Mouse (Mus musculus) gastrocnemius, postnatal 4 days (tissue): Measurements from ENCODE around the gene Hoxd8. TPM values are rescaled to one million over a fixed set of nuclear protein-coding genes. Genes with fewer than 3 reads are reported as not detected.

ENCODE experiments used
- DNase-seq, 2 experiments: peaks; one replicate each; pipeline ENCODE4 v3.0.0; 2021 to 2022; ENCODE audit warnings: low spot score in 2 of 2, mixed read lengths in 2 of 2
- total RNA-seq, 2 experiments: library from RNA; stranded (reverse); gene quantifications; 2 replicates each; pipeline ENCODE4 v1.2.3; 2021

Gene Hoxd8
- total RNA-seq, 2 experiments from 2014 or later = 35.9 to 41.6 TPM

DNA sequence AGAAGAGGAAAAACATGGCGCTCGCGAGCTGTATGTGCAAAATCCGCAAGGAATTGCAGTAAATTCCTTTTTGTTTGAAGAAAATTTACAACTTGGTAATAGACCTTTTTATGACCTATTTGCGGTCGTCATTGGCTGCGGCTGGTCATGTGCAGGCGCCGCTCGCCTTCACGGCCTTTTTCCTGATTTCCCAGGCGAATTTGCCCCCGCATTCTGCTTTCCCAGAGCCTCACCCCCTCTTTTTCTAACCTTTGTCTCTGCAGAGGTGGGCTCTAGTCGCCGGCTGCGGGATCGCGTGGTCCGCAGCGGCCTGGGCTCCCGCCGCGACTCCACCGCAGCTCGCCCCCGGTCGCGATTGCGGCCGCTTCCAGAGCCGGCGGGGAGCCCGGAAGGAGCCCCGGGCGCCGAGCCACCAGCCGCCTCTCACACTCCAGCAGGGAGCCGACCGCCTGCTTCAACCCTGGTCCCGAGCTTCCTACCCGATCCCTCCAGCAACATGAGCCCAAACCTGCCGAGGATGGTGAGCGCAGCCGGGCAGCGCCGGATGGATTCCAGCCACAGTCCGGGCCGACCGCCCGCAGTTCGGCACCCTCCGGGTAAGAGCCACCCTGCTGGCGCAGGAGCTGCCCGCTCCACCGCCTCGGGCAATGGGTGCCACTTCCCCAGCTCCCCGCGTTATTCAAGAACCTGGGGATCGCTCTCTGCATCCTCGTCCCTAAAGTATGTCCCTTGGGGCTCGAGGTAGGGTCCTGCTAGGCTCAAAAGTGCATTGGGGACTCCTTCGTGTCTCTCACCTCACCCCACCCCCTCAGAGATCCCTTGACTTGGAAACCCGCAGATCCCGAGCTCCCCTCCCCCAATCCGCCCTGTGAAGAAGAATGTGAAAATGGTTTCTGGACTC lies 7.6 kb downstream of the Hoxd8 start, which contains the start of the genes Hoxd3 and Hoxd4:
Gene Hoxd3 (plus strand): TSS at position 207 of the 901 bp plus-strand sequence.
Gene Hoxd4 (plus strand): TSS at position 209 of the 901 bp plus-strand sequence.
- DNase-seq = peak in 1 of 2 experiments; percentile 61

DNA sequence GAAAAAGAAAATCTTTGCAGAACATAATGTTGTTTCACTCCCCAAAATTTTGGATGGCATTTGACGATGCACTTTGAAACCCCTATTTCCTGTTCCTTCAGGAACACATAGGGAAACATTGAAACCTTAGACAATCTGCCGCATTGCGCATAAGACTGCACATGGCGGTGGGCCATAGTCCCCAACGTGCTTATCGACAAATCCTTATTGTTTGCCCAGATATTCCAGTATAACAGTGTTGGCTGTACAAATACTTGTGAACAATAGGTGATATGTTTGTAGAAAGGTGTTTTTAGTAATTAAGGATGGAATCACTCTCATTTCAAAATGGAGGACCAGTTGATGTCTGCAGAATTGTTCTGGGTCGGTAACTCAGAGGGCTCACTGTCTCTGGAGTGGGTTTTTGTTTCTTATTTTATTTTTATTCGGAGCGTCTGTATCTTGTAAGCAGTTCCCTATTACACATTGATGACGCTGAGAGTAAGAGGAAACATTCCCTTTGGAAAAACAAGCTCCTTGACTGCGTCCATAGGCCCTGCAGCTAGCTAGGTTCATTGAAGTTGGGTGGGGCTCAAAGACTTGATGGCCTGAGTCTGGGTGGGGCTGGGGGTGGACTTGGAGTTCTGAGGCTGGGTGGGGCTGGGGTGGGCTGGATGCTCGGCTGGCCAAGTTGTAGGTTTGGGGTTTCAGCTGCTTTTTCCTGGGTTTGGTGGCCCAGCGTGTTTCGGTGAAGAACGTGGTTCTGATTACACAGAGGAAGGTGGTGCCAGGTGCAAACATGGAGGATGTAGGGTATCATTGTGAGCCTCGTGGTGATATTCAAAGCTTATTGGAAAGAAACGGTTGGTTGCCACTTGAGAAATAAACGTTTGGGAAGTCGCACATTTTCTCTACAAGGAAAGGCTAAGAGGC lies 9.1 kb downstream of the Hoxd8 start:
- no peak for DNase-seq

DNA sequence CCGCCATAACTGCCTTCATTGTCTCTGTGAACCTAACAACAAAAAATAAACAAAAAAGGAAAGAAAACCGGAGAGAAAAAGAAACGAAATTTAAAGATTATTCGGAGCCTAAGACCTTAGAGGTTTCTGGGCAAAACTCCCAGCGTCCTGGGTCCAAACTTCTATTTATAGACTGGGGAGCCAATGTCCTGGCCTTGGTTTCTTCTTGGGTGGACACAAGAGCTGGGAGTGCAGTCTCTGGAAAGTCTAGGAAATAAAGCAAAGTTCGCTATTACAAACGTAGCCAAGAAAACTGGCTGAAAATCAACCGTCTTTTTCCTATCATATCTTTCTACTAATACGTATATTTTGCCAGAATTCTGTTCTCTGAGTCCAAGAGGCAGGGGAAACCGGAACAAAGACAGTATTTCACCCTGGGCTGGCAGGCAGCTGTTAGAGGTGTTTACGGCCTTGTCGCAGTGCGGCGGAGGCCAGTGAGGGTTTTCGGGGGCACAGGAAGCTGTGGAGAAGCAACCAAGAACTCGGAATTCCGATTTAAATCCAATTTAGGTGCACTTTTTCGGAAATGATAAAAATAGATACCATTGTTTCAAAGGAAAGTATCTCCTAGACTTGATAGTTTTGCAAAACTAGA lies 9.9 kb downstream of the Hoxd8 start:
- no peak for DNase-seq

DNA sequence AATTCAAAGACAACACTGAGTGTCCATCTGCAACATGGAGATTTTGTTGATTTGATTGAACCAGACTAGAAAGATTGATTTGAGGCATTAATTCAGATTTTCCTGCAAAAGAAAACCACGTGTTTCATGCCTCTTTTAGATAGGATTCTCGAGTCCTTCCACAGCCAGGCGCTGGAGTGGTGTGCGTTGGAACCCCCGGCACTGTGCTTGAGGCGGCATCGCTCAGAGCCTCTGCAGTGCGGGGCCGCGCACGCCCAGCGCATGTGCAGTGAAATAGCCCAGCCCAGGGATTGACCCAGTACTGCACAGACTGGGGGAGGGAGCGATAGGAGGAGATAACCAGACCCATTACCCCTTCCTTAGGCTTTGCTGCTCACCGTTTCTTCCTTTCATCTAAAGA lies 10.5 kb downstream of the Hoxd8 start:
- DNase-seq = peak in 1 of 2 experiments; percentile 25

DNA sequence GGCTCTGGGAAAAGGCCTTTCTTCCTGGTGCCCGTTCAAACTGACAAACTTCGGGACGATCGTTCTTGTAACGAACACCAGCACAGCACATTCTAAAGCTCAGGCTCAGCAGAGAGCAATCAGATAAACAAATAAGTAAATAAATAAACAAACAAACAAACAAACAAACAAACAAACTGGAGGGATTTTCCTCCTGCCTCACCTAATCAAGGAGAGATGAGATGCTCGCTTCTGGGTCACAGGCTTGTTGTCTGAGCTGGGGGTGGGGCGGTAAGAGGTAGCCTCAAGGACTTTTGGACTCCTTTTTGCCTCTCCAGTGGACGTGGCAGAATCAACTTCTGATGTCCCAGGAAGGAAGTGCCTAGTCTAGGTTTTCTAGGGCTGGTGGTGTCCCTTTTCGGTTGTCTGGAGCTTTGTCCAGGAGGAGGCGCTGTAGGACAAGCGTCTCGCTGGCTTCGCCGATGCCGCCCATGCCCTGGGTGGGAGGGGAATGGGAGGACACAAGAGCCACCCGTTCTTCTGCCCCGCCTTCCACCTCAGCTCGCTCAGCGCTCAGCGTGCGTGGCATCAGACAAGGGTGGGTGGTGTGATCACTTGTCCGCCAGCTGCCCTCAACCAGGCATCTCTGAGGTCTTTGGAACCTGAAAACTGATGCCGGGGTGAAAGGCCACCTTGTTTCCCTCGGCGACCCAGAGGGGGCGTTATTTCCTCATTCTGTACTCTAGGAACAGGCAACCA lies 11.3 kb downstream of the Hoxd8 start:
- DNase-seq = peak; percentile 85 to 96

DNA sequence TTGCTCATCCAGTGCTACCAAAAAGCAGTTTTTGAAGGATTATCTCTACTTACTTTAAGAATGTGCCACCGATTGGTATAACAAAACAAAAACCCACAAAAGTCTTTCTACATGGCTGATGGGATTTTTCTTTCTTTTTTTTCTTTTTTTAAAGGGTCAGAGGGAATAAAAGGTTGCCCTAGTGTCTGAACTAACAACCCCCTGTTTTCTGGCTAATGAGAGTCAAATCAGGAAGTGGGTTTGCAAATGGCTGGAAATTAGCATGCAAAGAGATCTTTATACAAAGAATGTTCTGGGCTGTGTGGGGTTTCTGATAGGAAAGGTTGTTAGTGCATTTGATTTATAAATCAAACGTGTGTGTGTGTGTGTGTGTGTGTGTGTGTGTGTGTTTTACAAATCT lies 16.0 kb downstream of the Hoxd8 start:
- no peak for DNase-seq

DNA sequence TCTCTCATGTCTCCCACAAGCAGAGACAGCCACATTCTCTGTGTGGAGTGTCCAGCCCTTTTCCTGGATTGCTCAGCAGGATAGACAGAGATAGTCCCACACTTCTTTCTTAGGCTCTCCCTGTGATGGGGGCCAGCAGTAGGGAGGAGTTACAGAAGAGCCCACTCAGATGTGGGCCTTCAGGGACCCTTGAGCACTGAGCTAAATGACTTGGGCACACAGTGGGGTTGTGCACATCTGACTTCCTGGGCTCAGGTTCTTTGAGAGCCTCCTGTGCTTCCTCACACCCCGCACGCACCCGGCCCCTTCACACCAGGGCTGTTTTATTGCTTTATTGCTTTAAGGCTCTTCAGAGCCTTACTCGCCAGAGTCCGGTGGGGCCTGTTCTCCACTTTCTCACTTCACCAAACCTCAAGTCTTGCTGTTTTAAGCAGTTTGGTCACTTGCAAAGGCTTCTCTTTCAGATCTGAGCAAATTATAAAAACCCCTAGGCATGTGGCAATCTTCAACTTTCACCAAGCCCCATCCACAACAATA lies 16.6 kb downstream of the Hoxd8 start:
- no peak for DNase-seq

DNA sequence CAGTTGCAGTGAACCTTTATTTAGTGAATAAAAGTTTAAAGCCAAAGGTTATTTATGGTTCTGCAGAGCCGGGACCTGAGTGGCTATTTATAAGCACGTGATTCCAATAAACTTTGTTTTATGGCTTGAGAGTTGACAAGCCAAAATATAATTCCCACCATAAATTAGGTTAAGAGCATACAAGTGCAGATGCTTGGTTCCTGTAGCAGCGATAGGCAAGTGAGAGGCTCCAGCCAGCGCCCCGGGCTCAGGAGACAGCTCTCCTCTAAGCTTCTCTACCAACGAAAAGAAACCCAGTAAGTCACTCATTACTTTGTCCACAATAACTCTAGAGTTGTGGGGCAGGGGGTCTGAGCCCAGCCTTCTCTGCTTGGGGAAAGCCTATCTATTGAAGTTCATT lies 17.5 kb downstream of the Hoxd8 start:
- DNase-seq = no peak

DNA sequence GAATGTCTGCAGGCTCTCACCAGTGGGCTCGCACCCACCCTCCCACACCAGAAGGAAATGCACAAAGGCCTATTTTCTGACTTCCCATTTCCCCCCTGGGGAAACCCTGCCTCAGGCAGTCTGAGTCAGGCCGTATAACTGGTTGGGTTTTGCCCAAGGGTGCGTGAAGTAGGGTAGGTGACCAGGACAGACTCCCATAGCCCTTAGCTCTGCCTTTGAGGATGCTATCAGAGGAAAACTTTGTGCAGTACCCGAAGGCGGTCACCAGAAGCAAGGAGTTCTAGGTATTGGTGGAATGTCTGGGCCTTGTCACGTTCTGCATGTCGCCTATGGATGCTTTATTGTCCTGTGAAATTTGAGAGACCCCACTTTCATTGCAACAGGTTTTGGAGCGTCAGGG lies 18.5 kb downstream of the Hoxd8 start:
- no peak for DNase-seq

DNA sequence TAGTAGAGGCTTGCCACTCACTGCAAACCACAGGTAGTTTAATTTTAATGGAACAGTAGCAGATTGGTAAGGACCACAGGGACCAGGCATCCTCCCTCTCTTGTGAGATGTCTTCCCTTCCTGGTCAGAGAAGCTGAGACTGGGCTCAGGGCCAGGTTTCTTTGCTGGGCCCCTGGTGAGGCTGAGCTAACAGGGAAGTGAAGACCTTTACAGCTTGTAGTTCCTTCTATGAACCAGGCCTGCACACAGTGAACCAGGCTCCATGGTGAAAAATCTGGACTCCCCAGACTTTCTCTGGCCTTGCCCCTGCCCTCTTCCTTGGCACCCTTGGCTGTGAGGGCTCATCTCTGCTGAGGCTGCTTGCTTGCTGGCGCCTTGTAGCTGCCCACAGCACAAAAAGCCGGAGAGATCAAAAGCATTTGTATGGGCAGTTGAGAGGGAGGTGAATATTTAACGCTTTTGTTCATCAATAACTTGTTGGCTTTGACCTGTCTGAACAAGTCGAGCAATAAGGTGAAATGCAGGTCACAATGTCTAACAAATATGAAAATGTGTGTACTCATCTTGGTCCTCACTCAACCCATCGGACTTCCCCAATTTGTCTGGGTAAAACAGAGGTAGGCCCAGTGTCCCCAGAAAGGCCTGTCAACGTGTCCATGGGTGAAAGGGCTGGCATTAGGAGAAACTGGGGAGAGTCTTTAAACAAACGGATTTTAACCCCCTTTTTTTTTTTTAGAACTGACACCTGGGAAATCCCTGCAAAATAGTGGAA lies 20.0 kb downstream of the Hoxd8 start:
- DNase-seq = peak in 1 of 2 experiments; percentile 18

DNA sequence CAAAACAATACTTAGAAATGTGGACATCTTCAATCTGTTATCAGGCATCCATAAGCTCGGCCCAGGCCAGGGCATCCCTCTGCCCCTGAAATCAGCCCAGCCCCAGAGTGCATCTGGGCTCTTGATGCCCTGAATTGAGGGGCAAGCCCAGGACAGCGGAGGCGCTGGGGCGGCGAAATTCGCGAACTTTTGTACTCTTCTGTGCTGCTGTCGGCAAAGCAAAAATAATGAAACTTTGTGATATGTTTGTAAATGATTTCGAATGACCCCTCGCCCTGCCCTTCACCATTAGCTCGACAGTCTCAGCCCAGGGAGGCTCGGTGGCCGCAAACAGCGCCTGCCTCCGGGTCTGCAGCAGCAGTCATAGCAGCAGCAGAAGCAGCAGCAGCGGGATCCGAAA lies 20.8 kb downstream of the Hoxd8 start:
- DNase-seq = no peak

DNA sequence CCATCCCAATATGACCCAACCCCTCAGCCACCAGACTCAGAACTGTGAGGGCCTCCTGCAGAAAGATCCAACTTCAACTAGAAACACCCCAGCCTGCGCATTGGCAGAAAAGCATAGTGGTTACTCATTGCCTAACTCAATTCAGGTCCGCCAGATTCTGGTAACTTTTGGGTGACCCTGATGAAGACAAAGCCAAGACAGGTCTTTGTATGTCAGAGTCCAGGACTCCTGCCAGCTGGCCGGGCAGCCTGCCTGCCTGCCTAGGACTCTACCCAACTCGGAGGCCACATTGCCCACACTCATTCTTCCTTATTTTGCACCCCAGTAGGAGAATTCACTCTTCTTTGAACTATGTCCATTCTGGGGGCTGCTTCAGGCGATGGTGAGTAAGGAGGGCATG lies 22.1 kb downstream of the Hoxd8 start, which contains the start of gene Gm28230:
Gene Gm28230 (plus strand): TSS at position 178 of the 400 bp plus-strand sequence.
- DNase-seq = no peak

DNA sequence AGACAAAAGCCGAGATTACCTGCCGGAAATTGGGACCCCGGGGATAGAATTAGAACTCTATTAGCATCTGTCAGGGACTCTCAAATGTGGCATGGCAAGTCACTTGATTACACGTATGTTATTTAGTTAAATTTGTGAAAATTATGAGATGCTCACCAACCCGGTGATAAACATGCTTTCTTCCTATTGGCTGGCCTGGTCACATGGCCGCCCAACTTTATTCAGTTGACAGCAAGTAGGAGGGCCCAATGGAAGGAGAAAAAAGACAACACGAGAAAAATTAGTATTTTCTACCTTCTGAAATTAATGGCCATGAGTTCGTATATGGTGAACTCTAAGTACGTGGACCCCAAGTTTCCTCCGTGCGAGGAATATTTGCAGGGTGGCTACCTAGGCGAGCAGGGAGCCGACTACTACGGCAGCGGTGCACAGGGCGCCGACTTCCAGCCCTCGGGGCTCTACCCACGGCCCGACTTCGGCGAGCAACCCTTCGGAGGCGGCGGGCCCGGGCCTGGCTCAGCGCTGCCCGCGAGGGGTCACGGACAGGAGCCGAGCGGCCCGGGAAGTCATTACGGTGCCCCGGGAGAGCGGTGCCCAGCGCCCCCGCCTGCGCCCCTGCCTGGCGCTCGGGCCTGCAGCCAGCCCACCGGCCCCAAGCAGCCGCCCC lies 22.7 kb downstream of the Hoxd8 start:
- DNase-seq = no peak

DNA sequence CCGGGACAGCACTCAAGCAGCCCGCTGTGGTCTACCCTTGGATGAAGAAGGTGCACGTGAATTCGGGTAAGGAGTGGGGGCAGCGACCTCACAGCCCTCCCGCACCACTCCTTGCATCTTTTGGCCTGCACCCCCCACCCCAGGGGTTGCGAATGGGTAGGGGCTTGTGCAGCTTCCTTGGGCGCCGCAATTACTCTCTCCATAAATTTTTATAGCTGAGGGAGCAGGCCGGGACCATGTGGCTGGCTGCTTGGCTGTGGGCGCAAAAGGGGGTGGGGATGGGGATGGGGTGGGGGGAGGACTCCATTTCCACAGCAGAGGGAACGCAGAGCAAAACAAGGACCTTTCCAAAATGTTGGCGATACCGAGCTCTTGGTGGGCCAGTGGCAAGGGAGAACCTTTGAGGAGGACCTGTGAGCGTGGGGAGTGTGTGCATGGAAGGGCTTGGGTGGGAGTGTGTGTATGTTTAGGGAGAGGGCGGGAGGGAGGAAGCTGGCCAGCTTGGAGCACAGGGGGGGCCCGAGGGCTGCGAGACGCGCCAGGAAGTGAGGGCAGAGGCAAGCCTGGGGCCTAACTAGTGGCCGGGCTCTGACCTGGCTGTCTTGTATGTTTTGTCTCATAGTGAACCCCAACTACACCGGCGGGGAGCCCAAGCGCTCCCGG lies 23.4 kb downstream of the Hoxd8 start:
- no peak for DNase-seq

DNA sequence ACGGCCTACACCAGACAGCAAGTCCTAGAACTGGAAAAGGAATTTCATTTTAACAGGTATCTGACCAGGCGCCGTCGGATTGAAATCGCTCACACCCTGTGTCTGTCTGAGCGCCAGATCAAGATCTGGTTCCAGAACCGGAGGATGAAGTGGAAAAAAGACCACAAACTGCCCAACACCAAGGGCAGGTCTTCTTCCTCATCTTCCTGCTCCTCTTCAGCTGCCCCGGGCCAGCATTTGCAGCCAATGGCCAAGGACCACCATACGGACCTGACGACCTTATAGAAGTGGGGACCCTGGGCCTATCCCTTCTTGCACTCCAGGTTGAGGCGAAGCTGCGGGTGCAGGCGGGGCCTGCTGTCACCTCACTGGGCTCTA lies 23.9 kb downstream of the Hoxd8 start:
- no peak for DNase-seq

DNA sequence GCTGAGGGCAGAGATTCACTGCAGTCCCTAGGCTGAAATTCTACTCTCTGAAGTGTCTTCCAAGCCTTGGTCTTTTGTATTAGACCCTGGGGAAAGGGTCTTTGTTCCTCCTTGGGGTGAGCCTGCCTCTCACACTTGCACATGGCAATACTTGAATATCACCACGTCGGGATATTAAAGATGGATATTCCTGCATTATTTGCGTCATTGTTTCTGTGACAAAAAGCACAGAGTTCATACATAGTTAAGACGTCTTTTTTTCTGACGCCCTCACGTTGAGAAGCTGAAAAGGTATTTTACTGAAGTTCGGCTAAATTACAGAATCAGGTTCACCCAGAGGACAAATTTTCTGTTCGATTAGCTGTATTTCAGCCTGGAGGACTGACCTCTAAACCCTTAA lies 25.9 kb downstream of the Hoxd8 start:
- DNase-seq = no peak

DNA sequence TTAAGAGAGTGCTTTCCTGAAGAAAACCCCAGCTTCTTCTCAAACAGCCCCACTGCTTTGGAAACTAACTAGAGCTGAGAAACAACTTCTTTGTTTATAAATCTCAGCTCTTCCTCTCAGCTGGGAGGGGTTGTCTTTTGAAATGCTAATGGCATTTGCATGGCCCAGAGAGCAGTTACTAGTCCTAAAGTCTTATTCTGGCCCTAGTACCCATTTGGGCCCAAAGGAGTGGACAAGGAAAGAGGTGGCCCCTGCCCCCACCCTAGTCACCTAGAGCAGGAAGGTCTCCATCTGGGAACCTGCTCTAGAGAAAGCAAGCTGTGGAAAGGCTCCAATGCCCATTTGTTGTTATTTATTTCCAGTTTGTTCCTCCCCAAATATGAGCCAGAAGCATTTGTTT lies 26.6 kb downstream of the Hoxd8 start:
- no peak for DNase-seq

DNA sequence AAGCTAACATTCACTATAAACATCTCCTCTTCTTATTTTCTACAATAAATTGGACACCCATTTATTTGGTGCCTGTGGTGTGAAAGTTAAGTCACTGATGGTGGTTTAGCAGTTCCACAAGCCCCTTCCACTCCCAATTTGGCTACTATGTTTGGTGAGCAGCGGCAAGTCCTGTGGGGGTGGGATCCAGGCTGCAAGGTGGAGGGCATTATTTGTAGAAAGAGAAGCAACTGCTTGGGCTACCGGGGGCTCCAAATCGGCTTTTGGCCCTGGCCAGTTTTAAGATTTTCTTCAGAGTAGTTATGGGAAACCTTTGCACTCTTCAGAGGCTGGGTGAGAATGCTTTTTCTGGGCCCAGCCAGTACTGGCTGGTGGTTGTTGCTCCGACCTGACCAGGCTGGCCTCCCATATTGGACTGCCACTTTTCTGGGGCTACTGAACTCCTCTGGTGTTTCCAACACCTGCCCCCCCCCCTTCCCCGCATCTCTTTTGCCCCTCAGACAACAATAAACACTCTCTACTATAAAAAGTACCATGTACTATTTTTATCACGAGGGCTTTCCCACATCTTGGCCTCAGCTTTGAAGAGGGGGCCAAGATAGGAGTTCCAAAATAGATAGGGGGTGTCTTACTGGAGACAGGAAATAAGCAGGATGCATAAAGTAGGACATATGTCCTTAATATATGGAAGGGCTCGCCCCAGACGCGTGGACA lies 27.5 kb downstream of the Hoxd8 start:
- DNase-seq = no peak
